Mouse (Mus musculus) limb, embryonic 10.5 days (tissue): ENCODE results near the gene Ift80. TPM values are rescaled to one million over a fixed set of nuclear protein-coding genes. Genes with fewer than 3 reads are reported as not detected.
"Not testable (repeated sequence)": the region's sequence is repeated elsewhere in the genome, so short reads cannot be mapped to it uniquely, and the experiment has no call there.

Experiments used
- DNase-seq: peaks from one replicate; pipeline ENCODE4 v3.0.0-alpha.2; 2017; ENCODE audit warnings: low spot score
- H3K27ac ChIP-seq: fragments of 300-500 bp; sonication (generic); 2 replicates; pipeline ENCODE4 v1.5.1; 2016; ENCODE audit warnings: mild to moderate bottlenecking
- H3K27me3 ChIP-seq: fragments of 300-500 bp; sonication (generic); 2 replicates; pipeline ENCODE4 v1.6.1; 2016; ENCODE audit warnings: low read depth, mild to moderate bottlenecking; ENCODE audit not compliant: poor library complexity, severe bottlenecking
- H3K36me3 ChIP-seq: fragments of 300-500 bp; sonication (generic); 2 replicates; pipeline ENCODE4 v1.6.1; 2016; ENCODE audit warnings: mild to moderate bottlenecking, moderate library complexity
- H3K4me1 ChIP-seq: fragments of 300-500 bp; sonication (generic); 2 replicates; pipeline ENCODE4 v1.6.1; 2016
- H3K4me3 ChIP-seq: fragments of 300-500 bp; sonication (generic); 2 replicates; pipeline ENCODE4 v1.5.1; 2016; ENCODE audit warnings: mild to moderate bottlenecking, moderate library complexity
- H3K9me3 ChIP-seq: fragments of 300-500 bp; sonication (generic); replicated peaks from 2 replicates; pipeline ENCODE4 v1.6.1; 2016; ENCODE audit warnings: mild to moderate bottlenecking
- WGBS: fragments of 180-500 bp; shearing (Covaris S2); methylation state at CpG from one replicate; pipeline ENCODE4 v1.1.7; 2016; 5-methylcytosine and 5-hydroxymethylcytosine counted together
- polyA plus RNA-seq: library from polyadenylated mRNA; unstranded; fragments of >200 nt; fragmentation: Nextera tagmentation; extraction: Ambion mirVana; gene quantifications from 2 replicates; pipeline ENCODE4 v1.2.1, GENCODE M21; 2016

Gene Ift80
- polyA plus RNA-seq, 1 experiment from 2014 or later: 19.6 TPM

DNA sequence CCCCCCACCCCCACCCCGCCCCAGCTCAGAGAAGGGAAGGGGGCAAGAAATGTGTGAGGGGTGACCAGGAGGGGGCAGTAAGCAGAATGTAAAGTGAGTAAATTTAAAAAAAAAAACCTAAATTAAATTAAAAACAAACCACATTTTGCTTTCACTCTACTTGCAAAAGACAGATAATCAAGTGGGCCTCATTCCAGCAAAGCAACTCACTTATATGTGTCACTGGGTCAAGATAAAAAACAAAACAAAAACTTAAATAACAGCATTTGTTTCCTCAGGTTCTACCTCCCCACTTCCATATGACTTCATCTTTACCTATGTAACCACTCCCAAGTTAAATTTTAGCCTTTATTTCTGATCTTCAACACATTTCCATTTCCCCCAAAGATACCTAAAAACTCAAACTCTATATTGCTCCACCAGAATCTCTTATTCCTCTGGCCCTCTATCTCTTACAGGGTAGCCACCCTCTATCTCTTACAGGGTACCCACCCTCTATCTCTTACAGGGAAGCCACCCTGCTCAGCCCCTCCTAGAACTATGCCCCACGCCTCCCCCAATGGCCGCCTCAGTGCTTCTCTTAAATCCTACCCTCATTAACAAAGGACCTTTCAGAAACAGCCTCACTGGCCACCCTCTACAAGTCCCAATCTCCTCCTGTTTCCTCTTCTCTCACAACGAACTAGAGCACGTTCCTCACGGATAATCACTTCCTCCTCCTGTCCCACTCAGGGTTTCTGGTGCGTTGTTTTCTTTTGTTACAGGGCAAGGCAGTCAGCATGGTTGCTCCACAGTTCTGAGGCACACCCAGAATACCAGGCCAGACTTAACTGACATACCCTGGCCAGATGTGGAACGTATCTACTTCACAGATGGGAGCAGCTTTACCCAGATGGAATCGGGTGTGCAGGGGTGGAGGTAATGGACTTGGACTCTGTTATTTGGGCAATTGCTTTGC, 28.6 kb downstream of the Ift80 start:
- no peaks in the 10 kb centered on the region for H3K27me3 ChIP-seq
- H3K9me3 ChIP-seq: no peaks in the 10 kb centered on the region
- peaks cover 11% of the 10 kb centered on the region for H3K4me1 ChIP-seq
- H3K4me3 ChIP-seq: no peak overlapping the region
- H3K27ac ChIP-seq: peak overlapping the region; percentile 30; the same call in 1 of the 2 replicates
- peaks cover 22% of the 10 kb centered on the region; the same call in 1 of the 2 replicates for H3K36me3 ChIP-seq
- no peak for DNase-seq
- 72% methylated on average over 9 of the region's 9 CpGs for WGBS

DNA sequence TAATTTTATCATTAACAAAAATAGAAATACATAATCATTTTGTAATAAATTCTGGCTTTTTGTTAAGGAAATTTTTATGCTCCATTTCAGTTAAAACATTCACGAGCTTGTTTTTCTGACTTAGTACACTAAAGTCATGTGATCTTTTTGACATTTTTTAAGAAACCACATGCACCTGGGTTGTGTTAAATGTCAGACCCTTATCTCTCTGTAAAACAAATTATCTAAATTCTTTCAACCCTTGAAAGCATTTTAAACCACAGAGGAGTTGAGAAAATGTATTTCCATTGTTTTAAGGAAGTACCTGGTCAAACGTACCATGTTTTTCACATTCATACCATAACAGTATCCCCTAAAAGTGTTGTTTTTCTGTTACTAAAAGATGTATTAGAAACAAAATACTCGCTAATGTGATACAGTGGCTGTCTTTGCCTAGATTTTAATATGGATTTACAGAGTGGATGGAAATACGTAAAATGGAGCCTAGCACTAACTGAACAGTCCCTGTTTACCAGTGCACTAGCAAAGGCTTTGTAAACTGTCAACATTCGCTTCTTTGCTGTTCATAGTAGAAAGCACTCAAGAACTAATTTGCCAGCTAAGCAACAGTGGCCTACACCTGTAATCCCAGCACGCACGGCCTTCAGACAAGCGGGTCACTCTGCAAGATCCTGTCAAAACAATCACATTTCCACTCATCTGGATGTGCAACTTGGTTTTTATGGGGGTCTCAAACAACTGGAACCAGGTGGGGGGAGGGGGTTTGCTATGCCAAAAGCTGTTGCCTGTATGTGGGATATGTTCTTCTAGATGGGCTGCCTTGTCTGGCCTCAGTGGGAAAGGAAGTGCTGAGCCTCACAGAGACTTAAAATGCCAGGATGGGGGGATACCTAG, 29.5 kb downstream of the Ift80 start:
- Histone ChIP-seq H3K27me3 (no peaks in the 10 kb centered on the region), H3K4me1 (peaks cover 11% of the 10 kb centered on the region), H3K4me3 (no peak overlapping the region), H3K27ac (no peak overlapping the region), H3K9me3 (no peaks in the 10 kb centered on the region), H3K36me3 (peaks cover 22% of the 10 kb centered on the region; the same call in 1 of the 2 replicates)
- no peak for DNase-seq
- WGBS: 88% methylated on average over 8 of the region's 8 CpGs

DNA sequence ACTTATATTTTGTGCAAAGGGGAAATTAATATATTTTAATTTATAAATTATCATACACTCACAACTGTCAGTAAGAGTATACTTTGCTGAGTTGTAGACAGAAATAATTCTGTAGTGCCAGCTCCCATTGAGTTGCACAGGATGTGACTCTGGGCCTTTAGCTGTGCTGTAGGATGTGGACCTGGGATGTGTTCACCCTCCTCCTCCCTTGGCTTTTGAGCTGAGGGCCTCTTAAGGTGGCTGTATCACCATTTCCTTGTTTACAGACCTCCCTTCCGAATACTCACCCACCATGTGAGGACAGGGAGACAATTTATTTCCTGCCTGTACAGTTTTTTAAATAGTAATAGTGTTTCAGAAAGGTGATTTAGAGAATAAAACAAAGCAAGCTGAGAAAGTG, 30.8 kb downstream of the Ift80 start:
- no peak for DNase-seq
- H3K36me3 ChIP-seq: peaks cover 26% of the 10 kb centered on the region; the same call in 1 of the 2 replicates
- H3K27me3 ChIP-seq: no peaks in the 10 kb centered on the region
- WGBS: 78% methylated on average over 1 of the region's 1 CpGs
- H3K4me3 ChIP-seq: no peak overlapping the region
- H3K4me1 ChIP-seq: peaks cover 11% of the 10 kb centered on the region
- H3K27ac ChIP-seq: no peak overlapping the region
- no peaks in the 10 kb centered on the region for H3K9me3 ChIP-seq

DNA sequence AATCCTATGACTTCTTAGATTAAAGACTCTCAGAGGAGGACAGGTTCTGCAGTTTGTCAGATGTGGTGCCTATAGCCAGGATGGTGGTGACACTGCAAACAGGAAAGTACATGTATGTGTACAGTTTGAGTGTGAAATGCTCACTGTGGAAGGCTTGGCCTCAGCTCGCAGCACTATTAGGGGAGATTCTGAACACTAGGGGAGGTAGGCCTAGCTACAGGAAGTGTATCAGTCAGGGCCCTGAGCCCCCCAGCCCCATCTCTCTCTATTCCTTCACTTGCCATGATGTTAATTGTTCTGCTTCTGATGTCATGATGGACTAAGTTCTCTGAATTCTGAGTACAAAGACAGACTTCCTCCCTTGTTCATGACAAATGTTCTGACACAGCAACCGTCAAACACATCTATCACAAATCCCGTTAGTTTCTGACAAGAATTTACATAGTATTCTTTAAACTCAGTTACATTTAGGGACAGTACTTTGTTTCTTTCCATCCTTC, 35.2 kb downstream of the Ift80 start:
- peaks cover 46% of the 10 kb centered on the region for H3K36me3 ChIP-seq
- WGBS: 90% methylated on average over 3 of the region's 3 CpGs
- H3K27me3 ChIP-seq: no peaks in the 10 kb centered on the region
- no peak overlapping the region for H3K27ac ChIP-seq
- DNase-seq: no peak
- no peaks in the 10 kb centered on the region for H3K4me1 ChIP-seq
- no peaks in the 10 kb centered on the region for H3K9me3 ChIP-seq
- H3K4me3 ChIP-seq: no peak overlapping the region

DNA sequence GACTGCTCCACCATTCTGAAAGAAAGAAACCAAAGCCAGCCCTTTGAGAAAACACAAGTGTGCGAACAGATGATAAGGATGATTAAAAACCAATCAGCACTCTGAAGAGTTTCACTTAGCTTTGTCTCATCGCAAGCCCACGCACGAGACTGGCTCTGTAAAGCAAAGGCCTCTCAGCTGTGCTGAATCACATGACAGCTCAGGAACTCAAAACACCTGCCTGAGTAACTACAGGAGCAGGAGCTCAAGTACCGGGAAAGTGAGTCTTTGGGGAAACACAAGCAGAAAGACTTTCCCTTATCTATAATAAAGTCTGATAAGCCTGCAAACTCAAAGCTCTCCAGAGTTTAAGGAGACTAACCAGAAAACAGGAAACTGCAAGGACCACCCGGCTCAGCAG, 37.0 kb downstream of the Ift80 start:
- no peaks in the 10 kb centered on the region for H3K9me3 ChIP-seq
- H3K36me3 ChIP-seq: peaks cover 54% of the 10 kb centered on the region
- no peak for DNase-seq
- no peak overlapping the region for H3K27ac ChIP-seq
- WGBS: 84% methylated on average over 6 of the region's 6 CpGs
- no peaks in the 10 kb centered on the region for H3K27me3 ChIP-seq
- no peaks in the 10 kb centered on the region for H3K4me1 ChIP-seq
- H3K4me3 ChIP-seq: no peak overlapping the region

DNA sequence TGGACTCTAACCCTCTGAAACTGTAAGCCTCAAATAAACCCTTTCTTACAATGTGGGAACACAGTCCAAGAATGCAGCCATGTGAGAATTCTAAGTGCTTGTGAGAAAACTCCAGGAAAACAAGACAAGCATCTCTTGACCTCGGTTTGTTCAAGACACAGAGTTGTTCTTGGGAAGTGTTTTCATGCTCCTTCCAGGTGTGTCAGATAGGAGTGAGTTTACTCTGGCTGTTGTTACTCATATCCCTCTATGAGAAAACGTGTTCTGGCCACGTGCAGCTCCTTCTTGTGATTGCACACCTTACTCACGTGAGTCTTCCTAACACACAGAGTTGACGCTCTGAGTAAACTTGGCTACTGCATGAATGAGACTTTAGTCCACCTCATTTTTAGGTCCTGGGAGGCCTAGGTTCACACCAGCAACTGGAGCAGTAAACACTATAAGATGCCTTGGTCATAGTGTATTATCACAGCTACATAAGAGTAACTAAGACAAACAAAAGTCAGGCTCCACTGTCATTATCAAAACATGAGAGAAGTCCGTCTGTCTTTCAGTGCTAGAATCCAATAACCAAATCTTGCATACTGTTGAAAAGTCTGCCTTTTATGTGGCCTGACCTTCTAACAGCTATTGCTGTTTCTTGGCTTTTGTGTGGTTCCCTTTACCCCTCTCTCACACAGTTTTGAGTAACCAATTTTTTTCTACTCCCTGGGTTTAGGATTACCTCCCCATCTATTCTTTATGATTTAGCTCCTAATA, 37.7 kb downstream of the Ift80 start:
- no peak for DNase-seq
- no peak overlapping the region for H3K27ac ChIP-seq
- H3K9me3 ChIP-seq: no peaks in the 10 kb centered on the region
- H3K4me3 ChIP-seq: no peak overlapping the region
- H3K27me3 ChIP-seq: no peaks in the 10 kb centered on the region
- peaks cover 55% of the 10 kb centered on the region for H3K36me3 ChIP-seq
- no peaks in the 10 kb centered on the region for H3K4me1 ChIP-seq
- 98% methylated on average over 6 of the region's 6 CpGs for WGBS

DNA sequence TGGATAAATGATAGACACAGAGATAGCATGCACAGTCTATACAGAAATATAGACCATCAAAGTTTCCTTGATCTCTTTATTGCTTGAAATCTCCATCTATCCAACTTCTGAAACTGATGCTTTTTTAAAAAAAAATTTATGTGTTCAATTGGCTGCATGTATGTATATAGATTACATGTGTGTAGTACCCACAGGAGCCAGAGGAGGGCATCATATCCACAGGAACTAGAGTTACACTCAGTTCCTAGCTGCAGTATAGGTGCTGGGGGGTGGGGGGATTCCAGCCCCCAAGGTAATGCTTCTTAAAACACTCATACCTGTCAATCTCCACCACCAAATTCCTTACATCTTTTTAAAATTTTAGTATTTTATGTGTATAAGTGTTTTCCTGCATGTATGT, 39.7 kb downstream of the Ift80 start:
- Histone ChIP-seq H3K27me3 (no peaks in the 10 kb centered on the region), H3K4me3 (no peak overlapping the region), H3K36me3 (peaks cover 72% of the 10 kb centered on the region), H3K4me1 (no peaks in the 10 kb centered on the region), H3K27ac (no peak overlapping the region), H3K9me3 (no peaks in the 10 kb centered on the region)
- no peak for DNase-seq

DNA sequence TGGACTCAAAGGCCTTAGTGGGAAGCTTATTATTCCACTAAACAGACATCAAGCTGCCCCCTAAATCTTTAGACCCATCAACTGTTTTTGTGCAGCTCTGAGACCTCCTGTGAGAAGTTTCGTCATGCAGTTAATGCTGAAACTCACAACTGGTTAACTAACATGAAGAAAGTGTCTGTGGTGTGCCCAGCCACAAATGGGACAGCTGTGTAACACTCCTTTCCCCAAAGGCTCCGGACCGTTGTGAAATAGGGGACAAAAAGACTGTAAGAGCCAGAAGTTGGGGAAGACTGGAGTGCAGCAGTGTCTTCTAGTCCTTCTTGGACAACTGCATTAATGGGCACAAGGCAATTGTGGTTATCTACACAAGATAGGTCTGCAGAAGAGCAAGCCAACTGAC, 47.0 kb downstream of the Ift80 start:
- H3K27ac ChIP-seq: no peak overlapping the region
- H3K9me3 ChIP-seq: no peaks in the 10 kb centered on the region
- no peaks in the 10 kb centered on the region for H3K27me3 ChIP-seq
- no peak for DNase-seq
- H3K36me3 ChIP-seq: peaks cover 27% of the 10 kb centered on the region
- H3K4me1 ChIP-seq: peaks cover 7% of the 10 kb centered on the region
- WGBS: 92% methylated on average over 3 of the region's 3 CpGs
- no peak overlapping the region for H3K4me3 ChIP-seq

DNA sequence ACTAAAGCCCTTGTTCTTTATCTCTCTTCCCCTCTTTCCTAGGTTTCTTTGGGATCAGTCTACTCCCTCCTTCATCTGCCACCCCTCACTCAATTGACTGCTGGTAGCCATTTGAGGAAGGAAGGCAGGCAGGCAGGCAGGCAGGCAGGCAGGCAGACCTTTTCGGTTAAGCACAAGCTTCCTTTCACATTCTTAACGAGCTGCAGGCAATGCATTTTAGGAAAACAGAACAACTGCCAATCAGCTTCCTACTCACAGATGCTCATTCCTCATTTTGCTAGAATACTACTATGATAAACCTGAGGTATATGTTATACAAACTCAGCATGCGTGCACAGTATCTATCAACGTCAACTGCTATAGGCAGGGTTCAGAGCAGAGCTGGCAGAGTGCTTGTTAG, 47.9 kb downstream of the Ift80 start:
- H3K4me3 ChIP-seq: no peak overlapping the region
- no peaks in the 10 kb centered on the region for H3K27me3 ChIP-seq
- H3K4me1 ChIP-seq: peaks cover 7% of the 10 kb centered on the region
- no peak overlapping the region for H3K27ac ChIP-seq
- no peaks in the 10 kb centered on the region for H3K9me3 ChIP-seq
- H3K36me3 ChIP-seq: peaks cover 18% of the 10 kb centered on the region
- DNase-seq: no peak
- WGBS: 61% methylated on average over 4 of the region's 4 CpGs

DNA sequence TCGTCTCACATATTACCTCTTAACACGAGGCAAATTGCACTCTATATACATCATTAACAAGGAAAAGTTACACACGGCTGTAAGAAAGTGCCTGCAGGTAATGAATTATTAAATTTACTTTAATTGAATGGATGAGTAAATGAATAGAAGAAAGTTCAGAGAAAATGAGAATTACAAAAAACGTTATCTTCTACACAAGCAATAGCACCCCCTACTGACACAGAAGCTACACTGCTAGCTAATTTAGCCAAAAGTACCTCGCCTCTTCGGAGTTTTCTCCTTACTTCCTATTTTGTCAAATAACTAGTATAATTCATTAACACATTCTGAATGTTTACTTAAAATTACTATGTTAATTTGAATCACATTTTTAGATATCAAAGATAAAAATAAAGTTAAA, 49.9 kb downstream of the Ift80 start:
- H3K36me3 ChIP-seq: peaks cover 7% of the 10 kb centered on the region
- no peak for DNase-seq
- WGBS: 63% methylated on average over 6 of the region's 6 CpGs

DNA sequence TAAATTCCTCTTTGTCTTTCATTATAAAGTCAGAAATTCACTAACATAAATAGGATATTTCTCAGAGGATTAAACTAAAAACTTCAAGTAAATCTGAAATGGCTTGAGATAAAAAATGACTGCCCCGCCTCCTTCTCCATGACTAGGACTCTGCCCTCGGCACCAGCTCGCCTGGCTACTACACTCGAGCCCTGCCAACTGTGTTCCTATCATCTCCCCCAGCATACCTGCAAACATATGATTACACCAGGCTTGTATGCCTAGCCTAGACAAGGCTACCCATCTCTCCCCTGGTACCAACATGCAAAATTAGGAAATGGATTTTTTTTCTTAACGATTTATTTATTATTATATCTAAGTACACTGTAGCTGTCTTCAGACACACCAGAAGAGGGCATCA, 51.7 kb downstream of the Ift80 start:
- WGBS: 92% methylated on average over 5 of the region's 5 CpGs
- Histone ChIP-seq H3K27me3 (no peaks in the 10 kb centered on the region), H3K36me3 (peaks cover 13% of the 10 kb centered on the region), H3K4me3 (no peak overlapping the region), H3K9me3 (no peaks in the 10 kb centered on the region), H3K27ac (no peak overlapping the region), H3K4me1 (peaks cover 10% of the 10 kb centered on the region)
- DNase-seq: no peak

More for the DNA sequence above, 49.9 kb downstream of the Ift80 start:
- Histone ChIP-seq H3K27me3 (no peaks in the 10 kb centered on the region), H3K9me3 (no peaks in the 10 kb centered on the region), H3K27ac (no peak overlapping the region), H3K4me1 (peaks cover 7% of the 10 kb centered on the region), H3K4me3 (no peak overlapping the region)

DNA sequence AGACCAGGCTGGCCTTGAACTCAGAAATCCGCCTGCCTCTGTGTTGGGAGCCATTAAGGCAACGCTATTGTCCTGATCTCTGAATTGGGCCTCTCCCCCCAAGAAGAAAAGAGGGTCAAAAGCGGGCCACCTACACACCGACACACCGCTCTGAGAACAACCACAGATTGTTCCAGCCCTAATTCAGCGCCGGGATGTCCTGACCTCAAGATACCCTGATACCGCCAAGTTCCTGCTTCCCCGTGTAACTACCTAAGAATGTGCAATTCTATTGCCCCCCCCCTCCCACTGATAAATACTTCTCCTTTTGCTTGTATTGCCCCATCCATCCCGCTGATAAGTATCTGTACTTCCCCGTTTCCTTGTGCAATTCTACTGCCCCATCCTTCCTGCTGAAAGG, 52.4 kb downstream of the Ift80 start:
- not testable (repeated sequence) for DNase-seq, H3K27ac ChIP-seq, H3K27me3 ChIP-seq, H3K4me1 ChIP-seq, H3K4me3 ChIP-seq, H3K9me3 ChIP-seq
- WGBS: 95% methylated on average over 11 of the region's 11 CpGs
- peaks cover 11% of the 10 kb centered on the region for H3K36me3 ChIP-seq
